Mouse (Mus musculus): ENCODE measurements around the gene Cnpy1.

- no peak for TF ChIP-seq CTCF (IDR thresholded peaks at IDR 0.05; ENCODE audit: low read depth)
- no peak for TF ChIP-seq EP300 (optimal IDR thresholded peaks at IDR 0.05)
Observed at GRCm38 (mm10) chr5:28172921-28173670, 72.5 kb downstream of the Cnpy1 start.

Measured in stomach, postnatal 0 days (tissue).